Mouse (Mus musculus) hindbrain, embryonic 16.5 days (tissue): ENCODE results near the gene Fermt2. TPM values are rescaled to one million over a fixed set of nuclear protein-coding genes. Genes with fewer than 3 reads are reported as not detected.

Experiments used
- polyA plus RNA-seq: library from polyadenylated mRNA; unstranded; fragments of >200 nt; fragmentation: Nextera tagmentation; extraction: Ambion mirVana; gene quantifications from 2 replicates; pipeline ENCODE4 v1.2.1, GENCODE M21; 2015

Gene Fermt2
- polyA plus RNA-seq, 1 experiment from 2014 or later = 77.0 TPM

Other genes with a start within 250 kb of the Fermt2 start
- 21.5 and 24.8 TPM in 2 replicates for gene Ero1l, start 211.3 kb downstream of the Fermt2 start, polyA plus RNA-seq
- gene Psmc6, start 200.3 kb downstream of the Fermt2 start, polyA plus RNA-seq = 143 and 148 TPM in 2 replicates
- gene Styx, start 179.0 kb downstream of the Fermt2 start, polyA plus RNA-seq = 50.6 and 64.1 TPM in 2 replicates
- gene Gnpnat1, start 125.2 kb downstream of the Fermt2 start, polyA plus RNA-seq = 28.5 and 30.4 TPM in 2 replicates
- 17.8 and 18.6 TPM in 2 replicates for gene Ddhd1, start 128.0 kb upstream of the Fermt2 start, polyA plus RNA-seq